Mouse (Mus musculus) bone marrow, adult 2 months (tissue): ENCODE results near the gene Lars2.

Source experiments
- CTCF ChIP-seq: fragments of 200-500 bp; IDR thresholded peaks from 2 replicates; pipeline ENCODE4 v1.5.1; 2011; ENCODE audit warnings: low read length, control low read depth; ENCODE audit not compliant: control insufficient read depth, insufficient read depth
- POLR2A ChIP-seq: fragments of 200-500 bp; IDR thresholded peaks from 2 replicates; pipeline ENCODE4 v1.6.1; 2011; ENCODE audit warnings: low read depth, mild to moderate bottlenecking, control low read depth, low read length, borderline replicate concordance; ENCODE audit not compliant: control insufficient read depth

- TF ChIP-seq CTCF (no peak), POLR2A (no peak)
Observed at GRCm38 (mm10) chr9:123491917-123492585, 125.3 kb downstream of the Lars2 start.
